Mouse (Mus musculus): ENCODE measurements around the gene Pclo.

DNA sequence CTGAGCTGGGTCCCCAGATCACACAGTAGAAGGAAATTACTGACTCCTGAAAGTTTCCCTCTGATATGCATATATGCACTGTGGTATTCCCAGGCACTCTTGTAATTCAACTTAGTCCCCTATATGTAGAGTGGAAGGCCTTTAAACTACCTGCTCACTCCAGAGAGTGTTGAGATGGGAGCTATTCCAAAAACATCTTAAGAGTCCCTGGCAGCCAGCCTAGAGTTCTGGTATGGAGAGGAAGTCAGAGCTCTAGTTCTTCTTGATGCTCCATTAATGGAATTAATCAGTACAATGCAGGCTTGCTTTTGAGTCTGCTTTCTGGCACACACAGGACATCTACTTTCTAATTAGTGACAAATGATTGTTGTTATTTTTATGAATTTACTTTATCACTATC, 11.3 kb downstream of the Pclo start:
- TF ChIP-seq CTCF (IDR thresholded peaks at IDR 0.05; ENCODE audit: extremely low read depth, insufficient read depth, insufficient read length, insufficient replicate concordance): no peak
- no peak for TF ChIP-seq POLR2A (IDR thresholded peaks at IDR 0.05; ENCODE audit: low read depth, low read length)

Measured in spleen, adult 2 months (tissue).